ENCODE assay signal across 28 mouse cellular contexts in the genomic region with DNA sequence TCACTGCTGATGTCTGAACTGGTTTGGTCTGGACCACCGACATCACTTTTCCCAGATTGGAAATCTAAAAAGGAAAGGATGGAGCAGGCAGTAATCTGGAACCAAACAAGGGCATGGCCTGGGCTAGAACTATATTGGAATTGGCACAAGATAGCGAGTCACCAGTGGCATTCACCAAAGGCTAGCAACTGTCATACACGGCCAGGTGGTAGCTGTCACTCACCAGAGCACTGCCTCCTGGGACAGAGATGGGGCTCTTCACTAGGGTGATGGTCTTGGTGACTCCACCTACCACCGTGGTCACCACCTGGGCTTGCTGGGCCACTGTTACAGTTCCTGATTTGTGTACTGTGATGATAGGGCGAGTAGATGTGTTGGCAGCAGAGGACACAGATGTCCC.
"Had no signal": no experiment of that assay in that cellular context is flagged by ENCODE, and none has a peak within 500 bp of the region (broad histone marks: within the 10 kb centered on the region; RNA-seq: fewer than 3 reads in every experiment).

No protein-coding gene starts in this region.

- DNase-seq: left cerebral cortex, postnatal 4 days; liver; liver, embryonic 13.5 days; liver, postnatal 0 days; lung, adult 18-20 months; lung, adult 2 months; lung, embryonic 14.5 days; lung, postnatal 10 days; lung, postnatal 14 days; lung, postnatal 36 days; lung, postnatal 4 days; midbrain, embryonic 14.5 days had no signal

- H3K4me1 ChIP-seq: limb, embryonic 10.5 days; limb, embryonic 12.5 days; limb, embryonic 13.5 days; limb, embryonic 15.5 days; liver, embryonic 13.5 days; liver, embryonic 15.5 days; lung, embryonic 15.5 days; midbrain, embryonic 10.5 days; midbrain, embryonic 12.5 days; midbrain, embryonic 13.5 days; midbrain, embryonic 15.5 days; neural tube, embryonic 12.5 days had no signal

- H3K9ac ChIP-seq: limb, embryonic 12.5 days; limb, embryonic 13.5 days; limb, embryonic 15.5 days; liver, embryonic 12.5 days; liver, embryonic 13.5 days; liver, embryonic 14.5 days; liver, embryonic 15.5 days; liver, postnatal 0 days; lung, embryonic 14.5 days; lung, embryonic 15.5 days; midbrain, embryonic 12.5 days; midbrain, embryonic 13.5 days; midbrain, embryonic 15.5 days; neural tube, embryonic 12.5 days had no signal

- H3K27me3 ChIP-seq: limb, embryonic 12.5 days; limb, embryonic 13.5 days; limb, embryonic 15.5 days; liver, embryonic 12.5 days; liver, embryonic 13.5 days; liver, embryonic 15.5 days; lung, embryonic 15.5 days; midbrain, embryonic 12.5 days; midbrain, embryonic 13.5 days; midbrain, embryonic 15.5 days; neural tube, embryonic 12.5 days had no signal

- H3K27ac ChIP-seq: limb, embryonic 10.5 days; limb, embryonic 12.5 days; limb, embryonic 13.5 days; limb, embryonic 15.5 days; liver, embryonic 12.5 days; liver, embryonic 13.5 days; liver, embryonic 14.5 days; liver, embryonic 15.5 days; lung, embryonic 15.5 days; macrophage; midbrain, embryonic 10.5 days; midbrain, embryonic 12.5 days; midbrain, embryonic 13.5 days; midbrain, embryonic 15.5 days; neural tube, embryonic 12.5 days had no signal

- H3K4me3 ChIP-seq: limb, embryonic 10.5 days; limb, embryonic 12.5 days; limb, embryonic 13.5 days; limb, embryonic 15.5 days; liver, embryonic 12.5 days; liver, embryonic 13.5 days; liver, embryonic 15.5 days; lung, embryonic 15.5 days; megakaryocyte, embryonic 14.5 days; midbrain, embryonic 10.5 days; midbrain, embryonic 12.5 days; midbrain, embryonic 13.5 days; midbrain, embryonic 15.5 days; myocyte; neural tube, embryonic 12.5 days had no signal
